Mouse (Mus musculus) midbrain, embryonic 12.5 days (tissue): ENCODE data around the gene Enpp3. TPM values are rescaled to one million over a fixed set of nuclear protein-coding genes. Genes with fewer than 3 reads are reported as not detected.

Experiments used
- ATAC-seq: fragments of 200-750 bp; cut with Nextera tagmentation; 2 replicates; pipeline ENCODE4 v1.8.0; 2017; ENCODE audit warnings: low read depth, moderate TSS enrichment, moderate library complexity; ENCODE audit not compliant: low FRiP score
- H3K27ac ChIP-seq: fragments of 300-500 bp; sonication (generic); replicated peaks from 2 replicates; pipeline ENCODE4 v1.5.1; 2016; ENCODE audit warnings: mild to moderate bottlenecking
- H3K27me3 ChIP-seq: fragments of 300-500 bp; sonication (generic); 2 replicates; pipeline ENCODE4 v1.6.1; 2016; ENCODE audit warnings: mild to moderate bottlenecking
- H3K36me3 ChIP-seq: fragments of 300-500 bp; sonication (generic); 2 replicates; pipeline ENCODE4 v1.6.1; 2016
- H3K4me1 ChIP-seq: fragments of 300-500 bp; sonication (generic); 2 replicates; pipeline ENCODE4 v1.6.1; 2016
- H3K4me2 ChIP-seq: fragments of 300-500 bp; sonication (generic); replicated peaks from 2 replicates; pipeline ENCODE4 v1.6.1; 2016; ENCODE audit warnings: mild to moderate bottlenecking, moderate library complexity
- H3K4me3 ChIP-seq: fragments of 300-500 bp; sonication (generic); 2 replicates; pipeline ENCODE4 v1.5.1; 2016; ENCODE audit warnings: mild to moderate bottlenecking
- H3K9ac ChIP-seq: fragments of 300-500 bp; sonication (generic); replicated peaks from 2 replicates; pipeline ENCODE4 v1.6.1; 2016; ENCODE audit warnings: mild to moderate bottlenecking, moderate library complexity
- H3K9me3 ChIP-seq: fragments of 300-500 bp; sonication (generic); 2 replicates; pipeline ENCODE4 v1.6.1; 2016; ENCODE audit warnings: mild to moderate bottlenecking
- WGBS: fragments of 180-500 bp; shearing (Covaris S2); methylation state at CpG from one replicate; pipeline ENCODE4 v1.1.7; 2016; 5-methylcytosine and 5-hydroxymethylcytosine counted together
- polyA plus RNA-seq: library from polyadenylated mRNA; unstranded; fragments of >200 nt; fragmentation: Nextera tagmentation; extraction: Ambion mirVana; gene quantifications from 2 replicates; pipeline ENCODE4 v1.2.1, GENCODE M21; 2016

Gene Enpp3
- polyA plus RNA-seq, 1 experiment from 2014 or later, result 9.4 TPM

- H3K9me3 ChIP-seq, result no peaks in the 10 kb centered on the region
- 92% methylated on average over 9 of the region's 9 CpGs for WGBS
- no peak for ATAC-seq
- peaks cover 22% of the 10 kb centered on the region for H3K4me1 ChIP-seq
- no peaks in the 10 kb centered on the region for H3K36me3 ChIP-seq
- no peaks in the 10 kb centered on the region for H3K27me3 ChIP-seq
- no peak overlapping the region for H3K9ac ChIP-seq
- no peak overlapping the region for H3K4me2 ChIP-seq
- H3K27ac ChIP-seq, result no peak overlapping the region
- no peak overlapping the region for H3K4me3 ChIP-seq
Measured at GRCm38 (mm10) chr10:24832306-24832705, 10.3 kb downstream of the Enpp3 start.

GRCm38 (mm10) chr10:24831377-24832095 is 11.1 kb downstream of the Enpp3 start:
- Histone ChIP-seq H3K4me2 (no peak overlapping the region), H3K27ac (no peak overlapping the region), H3K9me3 (no peaks in the 10 kb centered on the region), H3K36me3 (no peaks in the 10 kb centered on the region), H3K27me3 (no peaks in the 10 kb centered on the region), H3K9ac (no peak overlapping the region), H3K4me1 (peaks cover 21% of the 10 kb centered on the region), H3K4me3 (no peak overlapping the region)
- no peak for ATAC-seq
- 70% methylated on average over 15 of the region's 15 CpGs for WGBS

- Histone ChIP-seq H3K4me2 (no peak overlapping the region), H3K27ac (no peak overlapping the region), H3K4me1 (peaks cover 18% of the 10 kb centered on the region), H3K9me3 (no peaks in the 10 kb centered on the region), H3K9ac (no peak overlapping the region), H3K27me3 (no peaks in the 10 kb centered on the region), H3K4me3 (no peak overlapping the region), H3K36me3 (no peaks in the 10 kb centered on the region)
- 90% methylated on average over 5 of the region's 5 CpGs for WGBS
- no peak for ATAC-seq
Measured at GRCm38 (mm10) chr10:24830448-24830847, 12.2 kb downstream of the Enpp3 start.

DNA sequence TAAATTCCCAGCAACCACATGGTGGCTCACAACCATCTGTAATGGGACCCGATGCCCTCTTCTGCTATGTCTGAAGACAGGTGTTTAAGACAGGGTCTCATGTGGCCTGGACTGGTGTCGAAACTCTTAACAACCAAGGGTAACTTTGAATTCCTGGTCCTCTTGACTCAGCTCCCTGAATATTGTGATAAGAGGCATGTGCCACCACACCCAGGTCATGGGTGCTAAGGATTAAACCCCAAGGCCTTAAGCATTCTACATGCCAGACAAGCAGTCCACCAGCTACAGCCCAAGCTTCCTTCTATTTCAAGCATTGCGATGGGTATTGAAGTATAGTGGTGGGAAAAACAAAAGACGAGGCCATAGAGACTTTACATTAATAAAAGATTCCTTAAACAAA is 14.5 kb downstream of the Enpp3 start:
- Histone ChIP-seq H3K4me3 (no peak overlapping the region), H3K27ac (no peak overlapping the region), H3K36me3 (no peaks in the 10 kb centered on the region), H3K9me3 (no peaks in the 10 kb centered on the region), H3K4me1 (0 out of 2 replicates have a peak, but pooled peaks cover 8% of the 10 kb centered on the region), H3K9ac (no peak overlapping the region), H3K4me2 (no peak overlapping the region), H3K27me3 (no peaks in the 10 kb centered on the region)
- WGBS, result 88% methylated on average over 4 of the region's 4 CpGs
- ATAC-seq, result no peak

- WGBS, result 10% methylated on average over 6 of the region's 6 CpGs
- Histone ChIP-seq H3K9me3 (no peaks in the 10 kb centered on the region), H3K27ac (no peak overlapping the region), H3K36me3 (no peaks in the 10 kb centered on the region), H3K4me3 (no peak overlapping the region), H3K9ac (no peak overlapping the region), H3K27me3 (no peaks in the 10 kb centered on the region), H3K4me1 (0 out of 2 replicates have a peak, but pooled peaks cover 8% of the 10 kb centered on the region), H3K4me2 (peak overlapping the region; percentile 14; the same call in 1 of the 2 replicates)
- peak; percentile 30 for ATAC-seq
Measured at GRCm38 (mm10) chr10:24826130-24826529, 16.5 kb downstream of the Enpp3 start.

- Histone ChIP-seq H3K9ac (no peak overlapping the region), H3K27ac (no peak overlapping the region), H3K4me3 (no peak overlapping the region), H3K36me3 (no peaks in the 10 kb centered on the region), H3K4me2 (peak overlapping the region; percentile 14; the same call in 1 of the 2 replicates), H3K9me3 (no peaks in the 10 kb centered on the region), H3K27me3 (no peaks in the 10 kb centered on the region), H3K4me1 (0 out of 2 replicates have a peak, but pooled peaks cover 8% of the 10 kb centered on the region)
- 83% methylated on average over 7 of the region's 7 CpGs for WGBS
- ATAC-seq, result no peak
Measured at GRCm38 (mm10) chr10:24825456-24826081, 17.1 kb downstream of the Enpp3 start.

DNA sequence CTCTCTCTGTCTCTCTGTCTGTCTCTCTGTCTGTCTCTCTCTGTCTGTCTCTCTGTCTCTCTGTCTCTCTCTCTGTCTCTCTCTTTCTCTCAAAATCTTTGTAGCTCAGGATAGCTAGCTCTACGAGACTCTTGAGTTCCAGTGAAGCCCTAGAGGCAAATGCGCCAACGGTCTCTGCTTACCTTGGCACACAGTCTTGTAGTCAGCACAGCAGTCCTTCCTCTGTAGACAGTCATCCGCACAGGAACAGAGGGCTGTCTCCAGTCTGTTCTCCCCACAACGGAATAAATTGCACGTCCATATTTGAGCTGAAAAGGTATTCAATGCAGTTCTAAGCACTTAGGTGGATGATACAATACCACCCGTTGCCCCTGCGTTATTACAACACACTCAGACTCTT is 18.0 kb downstream of the Enpp3 start:
- H3K4me2 ChIP-seq, result no peak overlapping the region
- H3K9me3 ChIP-seq, result no peaks in the 10 kb centered on the region
- H3K4me1 ChIP-seq, result 0 out of 2 replicates have a peak, but pooled peaks cover 8% of the 10 kb centered on the region
- no peaks in the 10 kb centered on the region for H3K36me3 ChIP-seq
- H3K4me3 ChIP-seq, result no peak overlapping the region
- 88% methylated on average over 8 of the region's 8 CpGs for WGBS
- no peak for ATAC-seq
- H3K9ac ChIP-seq, result no peak overlapping the region
- no peak overlapping the region for H3K27ac ChIP-seq
- H3K27me3 ChIP-seq, result no peaks in the 10 kb centered on the region

DNA sequence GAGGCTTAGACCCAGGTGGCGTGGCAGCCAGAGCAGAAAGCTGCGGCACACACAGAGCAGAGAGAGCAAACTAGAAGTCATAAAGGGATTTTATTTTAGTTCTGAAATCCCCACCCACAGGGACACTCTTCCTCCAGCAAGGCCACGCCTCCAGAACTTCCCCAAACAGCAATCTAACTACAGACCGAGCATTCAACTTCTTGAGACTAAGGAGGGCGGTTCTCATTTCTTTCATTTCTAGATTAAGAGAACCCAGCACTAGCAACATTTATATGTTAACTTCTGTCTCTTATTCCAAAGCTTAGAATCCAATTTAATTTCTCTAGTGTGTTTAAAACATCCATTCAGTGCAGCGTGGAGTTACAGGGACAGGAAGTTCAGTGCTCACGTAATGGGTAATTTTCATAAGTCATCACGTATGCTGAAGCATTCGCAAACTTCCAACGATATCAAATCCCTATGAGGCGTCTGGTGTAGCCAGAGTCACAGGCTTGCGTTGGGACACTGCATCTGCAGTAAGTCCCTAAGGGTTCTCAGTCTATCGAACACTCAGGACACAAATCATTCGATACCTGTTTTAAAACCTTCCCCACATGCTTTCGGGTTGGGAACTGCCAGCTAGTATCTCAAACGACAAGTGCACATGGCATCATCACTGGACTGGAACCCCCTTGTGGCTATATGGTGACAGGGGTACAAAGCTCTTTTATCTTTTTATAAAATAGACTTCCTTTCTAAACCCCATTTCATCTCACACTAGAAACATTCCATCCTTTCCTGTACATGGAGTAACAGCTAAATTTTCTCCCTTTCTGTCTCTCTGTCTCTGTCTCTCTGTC is 18.7 kb downstream of the Enpp3 start:
- ATAC-seq, result no peak
- no peaks in the 10 kb centered on the region for H3K36me3 ChIP-seq
- WGBS, result 84% methylated on average over 16 of the region's 16 CpGs

DNA sequence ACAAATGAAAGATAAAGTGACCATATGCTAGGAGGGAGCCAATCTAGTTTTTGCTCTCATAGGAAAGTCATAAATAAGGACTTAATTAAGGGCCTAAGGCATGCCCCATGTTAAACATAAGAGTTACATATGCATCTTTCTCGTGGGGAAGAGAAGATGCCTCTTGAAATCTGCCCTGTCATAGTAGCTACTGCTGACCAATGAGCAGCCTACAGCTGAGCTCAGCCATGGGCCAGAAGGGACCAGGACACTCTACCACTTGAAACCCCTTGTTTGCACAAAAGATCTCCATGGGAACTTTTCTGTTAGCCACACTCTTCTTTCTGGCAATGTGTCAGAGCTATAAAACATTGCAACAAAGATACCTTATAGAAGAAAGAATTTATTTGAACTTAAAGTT is 19.4 kb downstream of the Enpp3 start:
- H3K9me3 ChIP-seq, result no peaks in the 10 kb centered on the region
- no peaks in the 10 kb centered on the region for H3K36me3 ChIP-seq
- no peak overlapping the region for H3K27ac ChIP-seq
- H3K4me2 ChIP-seq, result no peak overlapping the region
- no peak for ATAC-seq
- H3K4me1 ChIP-seq, result 0 out of 2 replicates have a peak, but pooled peaks cover 8% of the 10 kb centered on the region
- H3K4me3 ChIP-seq, result no peak overlapping the region
- 50% methylated on average over 1 of the region's 1 CpGs for WGBS
- H3K27me3 ChIP-seq, result no peaks in the 10 kb centered on the region
- H3K9ac ChIP-seq, result no peak overlapping the region

More for the DNA sequence above, 18.7 kb downstream of the Enpp3 start:
- no peak overlapping the region for H3K4me2 ChIP-seq
- no peaks in the 10 kb centered on the region for H3K9me3 ChIP-seq
- no peak overlapping the region for H3K27ac ChIP-seq
- H3K9ac ChIP-seq, result no peak overlapping the region
- H3K27me3 ChIP-seq, result no peaks in the 10 kb centered on the region
- H3K4me3 ChIP-seq, result no peak overlapping the region
- 0 out of 2 replicates have a peak, but pooled peaks cover 8% of the 10 kb centered on the region for H3K4me1 ChIP-seq

- WGBS, result 79% methylated on average over 1 of the region's 1 CpGs
- no peak overlapping the region for H3K27ac ChIP-seq
- 0 out of 2 replicates have a peak, but pooled peaks cover 8% of the 10 kb centered on the region for H3K4me1 ChIP-seq
- H3K9me3 ChIP-seq, result no peaks in the 10 kb centered on the region
- H3K4me3 ChIP-seq, result no peak overlapping the region
- no peak overlapping the region for H3K9ac ChIP-seq
- no peak for ATAC-seq
- no peaks in the 10 kb centered on the region for H3K27me3 ChIP-seq
- H3K36me3 ChIP-seq, result no peaks in the 10 kb centered on the region
- no peak overlapping the region for H3K4me2 ChIP-seq
Measured at GRCm38 (mm10) chr10:24822842-24823241, 19.8 kb downstream of the Enpp3 start.

DNA sequence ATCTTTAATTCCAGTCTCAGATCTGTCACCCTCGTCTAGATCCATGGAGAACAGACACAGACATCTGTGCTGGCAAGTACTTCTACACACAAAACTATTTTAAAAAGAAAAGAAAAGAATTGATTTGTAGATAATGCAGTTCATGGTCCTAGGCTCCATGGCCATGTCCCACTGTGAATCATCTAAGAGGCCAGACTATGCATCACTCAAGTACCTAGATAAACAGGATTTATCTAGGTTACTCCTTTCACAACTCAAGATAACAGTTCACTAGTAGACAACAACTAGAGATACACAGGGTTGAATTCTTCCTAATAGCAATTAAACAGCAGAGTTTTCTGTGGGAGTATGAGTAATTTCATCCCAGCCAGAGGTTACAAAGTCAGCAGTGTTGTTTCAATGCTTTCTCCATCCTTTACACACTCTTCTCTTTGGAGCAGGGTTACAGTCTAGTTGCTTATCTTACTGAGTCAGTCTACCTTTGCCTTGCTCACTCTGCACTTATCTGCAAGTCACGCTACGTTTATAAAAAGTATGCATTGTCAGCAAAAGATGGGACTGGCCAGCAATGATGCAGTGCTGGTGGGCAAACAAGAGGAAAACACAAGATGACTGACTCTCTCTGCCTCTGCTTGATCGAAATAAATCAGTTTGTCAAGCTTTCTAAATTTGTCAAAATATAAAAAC is 20.5 kb downstream of the Enpp3 start:
- ATAC-seq, result no peak
- WGBS, result 85% methylated on average over 4 of the region's 4 CpGs
- H3K27ac ChIP-seq, result no peak overlapping the region

More for the DNA sequence above, 20.5 kb downstream of the Enpp3 start:
- H3K4me1 ChIP-seq, result 0 out of 2 replicates have a peak, but pooled peaks cover 8% of the 10 kb centered on the region
- no peaks in the 10 kb centered on the region for H3K36me3 ChIP-seq
- no peak overlapping the region for H3K4me3 ChIP-seq
- no peaks in the 10 kb centered on the region for H3K27me3 ChIP-seq
- H3K9me3 ChIP-seq, result no peaks in the 10 kb centered on the region
- no peak overlapping the region for H3K4me2 ChIP-seq
- H3K9ac ChIP-seq, result no peak overlapping the region
